Mouse (Mus musculus) midbrain, embryonic 13.5 days (tissue): Measurements from ENCODE around the gene Dip2b. TPM values are rescaled to one million over a fixed set of nuclear protein-coding genes. Genes with fewer than 3 reads are reported as not detected.

Experiments used
- ATAC-seq: fragments of 200-750 bp; cut with Nextera tagmentation; 2 replicates; pipeline ENCODE4 v1.8.0; 2017; ENCODE audit warnings: mild to moderate bottlenecking, moderate TSS enrichment, moderate library complexity
- H3K27ac ChIP-seq: fragments of 300-500 bp; sonication (generic); 2 replicates; pipeline ENCODE4 v1.5.1; 2015; ENCODE audit warnings: inconsistent platforms, mild to moderate bottlenecking, moderate library complexity
- H3K27me3 ChIP-seq: fragments of 300-500 bp; sonication (generic); 2 replicates; pipeline ENCODE4 v1.6.1; 2015; ENCODE audit warnings: mild to moderate bottlenecking, inconsistent platforms
- H3K36me3 ChIP-seq: fragments of 300-500 bp; sonication (generic); 2 replicates; pipeline ENCODE4 v1.6.1; 2015; ENCODE audit warnings: mild to moderate bottlenecking, inconsistent platforms
- H3K4me1 ChIP-seq: fragments of 300-500 bp; sonication (generic); replicated peaks from 2 replicates; pipeline ENCODE4 v1.6.1; 2015; ENCODE audit warnings: inconsistent platforms
- H3K4me2 ChIP-seq: fragments of 300-500 bp; sonication (generic); replicated peaks from 2 replicates; pipeline ENCODE4 v1.6.1; 2015; ENCODE audit warnings: moderate library complexity, mild to moderate bottlenecking, inconsistent platforms
- H3K4me3 ChIP-seq: fragments of 300-500 bp; sonication (generic); replicated peaks from 2 replicates; pipeline ENCODE4 v1.5.1; 2015; ENCODE audit warnings: mild to moderate bottlenecking, inconsistent platforms
- H3K9ac ChIP-seq: fragments of 300-500 bp; sonication (generic); replicated peaks from 2 replicates; pipeline ENCODE4 v1.6.1; 2015; ENCODE audit warnings: mild to moderate bottlenecking, inconsistent platforms
- H3K9me3 ChIP-seq: fragments of 300-500 bp; sonication (generic); 2 replicates; pipeline ENCODE4 v1.6.1; 2016; ENCODE audit warnings: mild to moderate bottlenecking, inconsistent platforms
- WGBS: fragments of 180-500 bp; shearing (Covaris S2); methylation state at CpG from one replicate; pipeline ENCODE4 v1.1.7; 2015; 5-methylcytosine and 5-hydroxymethylcytosine counted together
- polyA plus RNA-seq: library from polyadenylated mRNA; unstranded; fragments of >200 nt; fragmentation: Nextera tagmentation; extraction: Ambion mirVana; gene quantifications from 2 replicates; pipeline ENCODE4 v1.2.1, GENCODE M21; 2015

Dip2b gene
- polyA plus RNA-seq, 1 experiment from 2014 or later, result 24.1 TPM

DNA sequence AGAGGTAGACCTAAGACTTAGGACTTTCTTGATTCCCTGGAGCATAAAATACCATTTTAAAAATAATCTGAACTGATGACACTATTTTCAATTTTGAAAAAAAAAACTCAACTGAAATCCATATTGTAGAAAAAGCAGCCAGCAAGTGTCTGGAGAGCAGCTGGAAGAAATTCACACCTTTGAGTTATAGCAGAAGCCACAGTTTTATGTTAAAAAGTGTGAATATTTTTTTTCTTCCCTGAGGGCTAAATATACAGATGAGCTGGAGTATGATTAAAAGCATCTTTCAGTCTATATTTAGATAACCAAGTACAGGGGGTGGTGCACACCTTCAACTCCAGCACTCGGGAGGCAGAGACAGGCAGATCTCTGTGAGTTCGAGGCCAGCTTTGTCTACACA, 8.6 kb upstream of the Dip2b start:
- H3K4me3 ChIP-seq, result no peak overlapping the region
- no peaks in the 10 kb centered on the region for H3K4me1 ChIP-seq
- H3K9ac ChIP-seq, result no peak overlapping the region
- WGBS, result 89% methylated on average over 2 of the region's 2 CpGs
- ATAC-seq, result no peak
- H3K27me3 ChIP-seq, result no peaks in the 10 kb centered on the region
- H3K4me2 ChIP-seq, result no peak overlapping the region
- H3K27ac ChIP-seq, result no peak overlapping the region
- no peaks in the 10 kb centered on the region for H3K9me3 ChIP-seq
- no peaks in the 10 kb centered on the region for H3K36me3 ChIP-seq

DNA sequence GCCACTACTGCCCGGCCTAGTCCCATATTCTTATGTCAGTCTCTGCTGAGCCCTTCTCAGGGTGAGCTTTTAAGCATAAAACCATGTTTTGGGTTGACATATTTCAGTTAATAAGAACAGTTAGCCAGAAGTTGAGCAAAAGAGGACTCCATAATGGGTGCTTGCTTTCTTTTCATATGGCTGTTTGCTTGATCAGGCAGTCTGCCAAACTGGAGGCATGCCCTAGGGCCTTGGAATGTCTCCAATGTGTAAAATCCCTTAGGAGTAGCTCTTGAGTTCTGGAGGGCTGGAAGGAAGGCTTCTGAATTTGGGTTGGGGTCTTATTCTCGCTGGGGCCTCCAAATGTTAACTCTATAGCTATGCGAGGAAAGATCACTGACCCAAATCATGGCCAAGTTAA, 5.9 kb upstream of the Dip2b start:
- H3K4me2 ChIP-seq, result no peak overlapping the region
- H3K9me3 ChIP-seq, result no peaks in the 10 kb centered on the region
- no peaks in the 10 kb centered on the region for H3K36me3 ChIP-seq
- no peak overlapping the region for H3K4me3 ChIP-seq
- no peak overlapping the region for H3K9ac ChIP-seq
- no peak for ATAC-seq
- WGBS, result 88% methylated on average over 3 of the region's 3 CpGs
- no peaks in the 10 kb centered on the region for H3K27me3 ChIP-seq
- H3K27ac ChIP-seq, result no peak overlapping the region
- no peaks in the 10 kb centered on the region for H3K4me1 ChIP-seq

DNA sequence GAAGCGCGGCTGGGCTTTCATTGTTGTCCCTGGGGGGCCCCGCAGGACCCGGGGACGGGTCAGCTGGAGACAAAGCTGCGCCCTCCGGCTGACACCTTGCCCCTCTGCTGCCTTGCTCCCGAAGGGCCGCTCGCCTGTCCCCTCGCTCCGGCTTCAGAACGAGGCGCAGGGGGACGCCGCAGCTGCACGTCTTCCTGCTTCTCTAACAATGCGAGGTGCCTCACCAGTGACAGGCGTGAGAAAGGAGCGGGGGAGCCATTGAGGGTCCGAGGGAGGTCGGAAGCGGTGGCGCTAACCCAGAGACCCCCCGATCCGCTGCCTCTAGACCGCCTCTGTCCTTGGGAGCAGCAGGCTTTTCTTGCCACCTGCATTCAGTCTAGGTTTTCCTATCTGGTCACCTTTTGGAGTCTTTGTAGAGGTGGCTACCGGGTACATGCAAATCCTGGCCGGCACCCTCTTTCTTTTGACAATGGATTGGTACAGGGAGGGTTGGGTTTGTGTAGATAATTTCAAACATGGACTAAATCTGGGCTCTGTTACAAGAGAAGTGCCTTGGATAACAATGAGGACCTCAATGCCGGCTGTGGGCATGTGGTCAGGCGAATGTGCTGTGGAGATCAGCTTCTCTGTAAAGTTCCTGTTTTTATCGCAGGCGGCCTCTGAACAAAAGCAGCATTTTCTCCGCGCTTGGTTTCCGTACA, 687 bp downstream of the Dip2b start:
- Histone ChIP-seq H3K4me1 (peaks cover 32% of the 10 kb centered on the region), H3K9ac (peak overlapping the region; percentile 99), H3K27ac (peak overlapping the region; percentile 99), H3K27me3 (no peaks in the 10 kb centered on the region), H3K36me3 (no peaks in the 10 kb centered on the region), H3K4me3 (peak overlapping the region; percentile 93), H3K4me2 (peak overlapping the region; percentile 71), H3K9me3 (no peaks in the 10 kb centered on the region)
- WGBS, result under 1% methylated on average over 36 of the region's 36 CpGs
- ATAC-seq, result peak; percentile 83

DNA sequence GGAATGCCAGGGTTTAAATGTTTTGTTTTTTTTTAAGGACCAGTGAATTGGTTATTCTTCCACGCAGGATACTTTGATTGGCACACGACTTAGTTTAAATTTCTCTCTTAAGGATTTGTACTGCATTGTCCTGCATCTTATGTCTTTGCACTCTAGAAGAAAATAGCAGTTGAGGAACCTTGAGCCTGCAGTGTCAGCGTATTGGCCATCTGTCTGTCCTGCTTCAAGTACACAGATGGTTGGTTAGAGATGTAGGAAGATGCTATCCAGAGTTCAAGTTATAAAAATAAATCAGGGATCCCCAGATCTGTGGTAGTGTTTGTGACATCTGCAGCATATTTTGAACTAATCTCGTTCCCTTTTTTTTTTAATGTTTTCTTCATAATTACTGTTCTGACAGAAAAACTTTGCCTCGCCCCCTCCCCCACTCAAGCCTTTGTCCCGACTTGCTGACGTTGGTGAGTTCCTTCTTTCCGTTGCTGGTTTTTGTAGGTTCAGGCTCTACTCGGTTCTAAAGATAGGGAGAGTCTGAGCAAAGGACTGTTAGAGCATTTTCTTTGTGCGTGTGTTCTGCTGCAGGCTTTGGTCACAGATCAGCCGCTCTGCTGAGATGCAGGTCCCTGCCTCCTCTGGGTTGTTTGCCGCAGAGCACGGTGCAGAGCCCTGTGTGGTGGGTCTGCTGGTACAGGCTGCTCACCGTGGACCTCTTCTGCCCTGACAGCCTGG, 2.2 kb downstream of the Dip2b start:
- Histone ChIP-seq H3K4me2 (peak overlapping the region; percentile 71), H3K36me3 (no peaks in the 10 kb centered on the region), H3K27me3 (no peaks in the 10 kb centered on the region), H3K4me3 (peak overlapping the region; percentile 93), H3K27ac (peak overlapping the region; percentile 64), H3K9ac (peak overlapping the region; percentile 99), H3K9me3 (no peaks in the 10 kb centered on the region), H3K4me1 (peaks cover 42% of the 10 kb centered on the region)
- WGBS, result 21% methylated on average over 14 of the region's 14 CpGs
- no peak for ATAC-seq

DNA sequence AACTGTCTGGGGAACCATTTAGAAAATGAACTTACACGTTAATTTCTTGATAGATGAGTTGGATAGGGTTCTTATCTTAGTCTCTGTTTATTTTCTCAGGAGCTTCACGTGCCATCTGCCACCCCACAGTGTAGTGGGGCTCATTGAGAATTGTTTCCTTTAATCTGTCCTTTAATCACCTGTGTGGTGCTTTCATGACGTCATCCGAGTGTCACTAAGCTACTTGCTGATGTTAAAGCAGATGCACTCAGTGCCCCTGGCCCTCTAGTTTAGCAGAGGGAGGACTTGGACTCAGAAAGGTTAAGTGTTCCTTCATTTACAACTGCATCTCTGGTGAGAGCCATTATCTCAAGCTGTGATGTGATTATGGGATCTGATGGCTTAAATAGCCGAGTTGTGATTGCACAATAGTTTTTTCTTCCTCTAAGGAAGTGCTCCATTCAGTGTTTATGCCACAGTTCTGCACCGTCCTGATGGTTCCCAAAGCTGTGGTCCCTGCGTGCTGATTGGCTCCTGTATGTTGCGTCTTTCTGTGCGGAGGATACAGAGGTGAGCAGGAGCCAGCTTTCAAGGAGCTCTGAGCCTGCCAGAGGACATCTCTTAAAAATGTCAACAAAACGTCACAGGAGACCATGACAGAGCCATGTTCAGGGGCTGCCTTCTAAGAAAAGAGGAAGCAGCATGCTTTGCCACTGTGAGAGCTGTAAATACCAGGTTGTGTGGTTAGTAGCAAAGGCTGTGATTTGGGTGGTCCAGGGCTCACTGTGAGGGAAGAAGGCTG, 3.0 kb downstream of the Dip2b start:
- no peaks in the 10 kb centered on the region for H3K36me3 ChIP-seq
- H3K4me2 ChIP-seq, result peak overlapping the region; percentile 71
- no peak for ATAC-seq
- peak overlapping the region; percentile 99 for H3K9ac ChIP-seq
- peak overlapping the region; percentile 93 for H3K4me3 ChIP-seq
- H3K9me3 ChIP-seq, result no peaks in the 10 kb centered on the region
- H3K27me3 ChIP-seq, result no peaks in the 10 kb centered on the region
- 39% methylated on average over 10 of the region's 10 CpGs for WGBS
- H3K4me1 ChIP-seq, result peaks cover 49% of the 10 kb centered on the region
- H3K27ac ChIP-seq, result peak overlapping the region; percentile 64

DNA sequence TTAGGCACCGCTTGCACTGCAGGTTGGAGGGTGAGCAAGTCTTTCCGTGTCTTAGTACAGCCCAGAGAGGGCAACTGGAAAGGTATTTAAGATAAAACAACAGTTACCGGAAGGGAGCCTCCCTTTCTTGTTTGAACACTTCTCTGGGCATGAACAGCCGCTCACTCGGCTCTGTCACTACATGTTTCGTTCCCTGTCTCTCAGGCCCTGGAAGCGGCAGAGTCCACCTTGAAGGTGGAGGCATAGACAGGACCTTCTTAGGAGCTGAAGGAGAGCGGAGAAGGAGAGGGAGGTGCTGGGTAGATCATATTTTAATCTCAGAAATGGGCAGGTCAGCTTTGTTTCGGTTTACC, 3.6 kb downstream of the Dip2b start:
- peaks cover 4% of the 10 kb centered on the region for H3K36me3 ChIP-seq
- WGBS, result 84% methylated on average over 9 of the region's 9 CpGs
- H3K4me2 ChIP-seq, result peak overlapping the region; percentile 71
- no peak overlapping the region for H3K4me3 ChIP-seq
- H3K4me1 ChIP-seq, result peaks cover 55% of the 10 kb centered on the region
- H3K9me3 ChIP-seq, result no peaks in the 10 kb centered on the region
- no peak for ATAC-seq
- 0 out of 2 replicates have a peak overlapping the region, but pooled peaks have one; percentile 35 for H3K27ac ChIP-seq
- no peaks in the 10 kb centered on the region for H3K27me3 ChIP-seq
- peak overlapping the region; percentile 99 for H3K9ac ChIP-seq

DNA sequence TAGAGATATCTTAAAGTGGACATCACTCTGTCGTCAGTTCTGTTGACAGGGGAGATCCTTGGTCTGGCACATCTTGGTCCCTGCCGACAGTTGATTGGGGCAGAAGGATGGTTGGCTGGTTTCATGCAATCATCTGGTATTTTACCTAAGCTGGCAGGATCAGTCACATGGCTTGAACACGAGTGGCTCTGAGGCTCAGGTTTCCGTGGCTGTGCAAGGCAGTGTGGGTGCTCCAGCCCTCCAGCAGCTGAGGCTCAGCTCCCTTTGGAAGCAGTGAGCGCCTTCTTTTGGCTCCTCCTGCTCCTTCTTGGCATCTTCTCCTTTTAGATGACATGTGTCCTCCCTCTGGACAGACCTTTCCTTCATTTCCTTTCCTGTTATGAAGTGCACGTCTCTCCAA, 7.1 kb downstream of the Dip2b start:
- Histone ChIP-seq H3K36me3 (peaks cover 24% of the 10 kb centered on the region), H3K27me3 (no peaks in the 10 kb centered on the region), H3K9ac (no peak overlapping the region), H3K27ac (no peak overlapping the region), H3K4me3 (no peak overlapping the region), H3K9me3 (no peaks in the 10 kb centered on the region), H3K4me1 (peaks cover 52% of the 10 kb centered on the region), H3K4me2 (no peak overlapping the region)
- WGBS, result 58% methylated on average over 6 of the region's 6 CpGs
- no peak for ATAC-seq

DNA sequence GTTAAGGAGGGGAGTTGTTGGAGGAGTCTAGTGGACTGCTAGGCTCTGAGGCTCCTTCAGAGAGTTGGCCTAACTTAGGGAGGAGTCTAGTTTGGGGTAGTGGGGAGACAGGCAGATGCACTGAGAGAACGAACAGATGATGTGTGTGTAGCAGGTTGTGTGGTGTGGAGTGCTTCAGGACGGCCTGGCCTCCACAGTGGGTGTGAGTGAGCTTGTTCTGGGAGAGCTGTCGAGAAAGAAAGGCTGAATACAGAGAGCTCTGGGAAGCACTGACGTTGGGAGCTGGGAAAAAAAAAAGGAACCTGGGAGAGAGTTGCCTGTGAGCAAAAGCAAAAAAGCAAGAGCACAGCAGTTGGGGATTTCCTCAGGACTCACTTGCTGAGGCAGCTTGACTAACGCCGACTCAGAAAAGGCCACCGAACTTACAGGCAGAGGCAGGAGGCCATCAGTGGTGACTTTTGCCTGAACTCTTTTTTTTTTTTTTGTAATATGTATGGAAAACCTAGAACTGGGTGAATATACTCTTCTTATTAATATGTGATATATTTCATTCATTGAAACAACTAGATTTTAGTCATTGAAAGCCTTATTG, 11.1 kb downstream of the Dip2b start:
- 88% methylated on average over 7 of the region's 7 CpGs for WGBS
- no peaks in the 10 kb centered on the region for H3K27me3 ChIP-seq
- no peak for ATAC-seq

DNA sequence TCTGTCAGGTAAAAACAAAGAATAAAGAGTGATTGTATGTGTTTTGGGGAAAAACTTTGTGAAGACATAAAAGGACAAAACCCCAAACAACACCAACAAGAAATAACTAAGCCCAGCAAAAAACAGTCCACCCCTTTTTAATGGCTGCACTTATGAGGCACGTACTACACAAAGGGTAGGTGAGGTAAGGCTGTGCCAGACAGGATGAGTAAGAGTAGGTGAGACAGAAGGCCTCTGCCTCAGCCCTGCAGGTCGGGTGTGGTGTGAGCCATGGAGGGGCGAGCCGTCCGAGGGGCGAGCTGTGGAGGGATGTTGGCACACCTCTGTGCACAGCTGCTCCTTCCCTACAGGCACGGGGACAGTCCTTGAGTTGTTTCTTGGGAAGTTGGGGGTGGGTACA, 12.5 kb downstream of the Dip2b start:
- no peak overlapping the region for H3K4me3 ChIP-seq
- H3K27ac ChIP-seq, result no peak overlapping the region
- H3K9me3 ChIP-seq, result no peaks in the 10 kb centered on the region
- H3K4me2 ChIP-seq, result no peak overlapping the region
- WGBS, result 88% methylated on average over 7 of the region's 7 CpGs
- no peak overlapping the region for H3K9ac ChIP-seq
- H3K27me3 ChIP-seq, result no peaks in the 10 kb centered on the region
- ATAC-seq, result no peak
- H3K36me3 ChIP-seq, result peaks cover 28% of the 10 kb centered on the region
- H3K4me1 ChIP-seq, result peaks cover 30% of the 10 kb centered on the region

More for the DNA sequence above, 11.1 kb downstream of the Dip2b start:
- Histone ChIP-seq H3K4me2 (no peak overlapping the region), H3K9me3 (no peaks in the 10 kb centered on the region), H3K36me3 (peaks cover 28% of the 10 kb centered on the region), H3K9ac (no peak overlapping the region), H3K27ac (no peak overlapping the region), H3K4me1 (peaks cover 42% of the 10 kb centered on the region), H3K4me3 (no peak overlapping the region)

DNA sequence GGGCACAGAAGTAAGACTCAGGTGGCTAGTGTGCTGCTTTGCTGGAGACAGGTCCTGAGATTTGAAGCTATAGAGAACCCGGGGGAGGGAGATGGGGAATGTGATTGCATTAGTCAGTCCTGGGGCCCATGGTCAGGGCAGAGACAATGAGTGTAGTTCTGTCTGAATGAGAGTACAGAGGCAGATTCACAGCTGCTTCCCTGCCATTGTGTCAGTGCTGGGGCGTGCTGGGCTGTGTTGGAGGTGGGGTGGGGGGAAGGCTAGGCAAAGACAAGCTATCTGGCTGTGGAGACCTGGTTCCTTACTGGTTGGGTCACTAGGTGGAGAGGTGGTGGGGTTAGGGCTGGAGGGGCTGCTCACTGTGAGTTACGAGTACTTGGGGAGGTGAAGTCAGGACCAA, 14.3 kb downstream of the Dip2b start:
- peak overlapping the region; percentile 39; the same call in 1 of the 2 replicates for H3K27ac ChIP-seq
- no peak for ATAC-seq
- WGBS, result 25% methylated on average over 3 of the region's 3 CpGs
- H3K36me3 ChIP-seq, result peaks cover 19% of the 10 kb centered on the region
- no peak overlapping the region for H3K4me3 ChIP-seq
- no peaks in the 10 kb centered on the region for H3K9me3 ChIP-seq
- no peaks in the 10 kb centered on the region for H3K27me3 ChIP-seq
- no peak overlapping the region for H3K4me2 ChIP-seq
- H3K4me1 ChIP-seq, result peaks cover 16% of the 10 kb centered on the region
- no peak overlapping the region for H3K9ac ChIP-seq

DNA sequence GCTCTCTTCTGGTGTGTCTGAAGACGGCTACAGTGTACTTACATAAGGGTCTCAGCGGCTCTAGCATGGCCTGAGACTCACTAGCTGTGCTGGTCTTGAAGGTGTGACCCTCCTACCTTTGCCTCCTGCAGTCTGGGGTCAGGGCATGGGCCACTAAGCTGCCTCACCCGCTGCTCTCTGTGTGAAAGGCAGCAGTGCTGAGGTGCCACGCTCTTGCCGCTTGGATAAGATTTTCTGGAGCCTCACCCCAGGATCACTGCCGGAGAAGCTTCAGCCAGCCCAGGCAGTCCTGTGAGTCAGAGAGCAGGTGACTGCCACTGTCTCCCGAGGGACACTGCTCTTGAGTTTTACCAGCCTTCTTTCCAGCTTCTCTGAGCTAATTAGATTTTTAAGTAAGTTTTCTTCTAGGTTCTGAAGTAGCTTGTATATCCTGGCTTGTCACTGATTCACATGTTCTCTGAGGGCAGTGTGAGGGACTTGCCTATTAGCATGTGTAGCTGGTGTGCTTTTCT, 18.0 kb downstream of the Dip2b start:
- peaks cover 28% of the 10 kb centered on the region for H3K4me1 ChIP-seq
- H3K27ac ChIP-seq, result no peak overlapping the region
- no peaks in the 10 kb centered on the region for H3K9me3 ChIP-seq
- H3K27me3 ChIP-seq, result no peaks in the 10 kb centered on the region
- WGBS, result 90% methylated on average over 7 of the region's 7 CpGs
- H3K4me3 ChIP-seq, result no peak overlapping the region
- H3K4me2 ChIP-seq, result no peak overlapping the region
- no peak overlapping the region for H3K9ac ChIP-seq
- no peak for ATAC-seq
- peaks cover 3% of the 10 kb centered on the region; the same call in 1 of the 2 replicates for H3K36me3 ChIP-seq
